Mouse (Mus musculus) liver, adult 2 months (tissue): ENCODE measurements around the gene Sprr2a1.
"Not testable (repeated sequence)": the region's sequence is repeated elsewhere in the genome, so short reads cannot be mapped to it uniquely, and the experiment has no call there.

Source experiments
- CTCF ChIP-seq: fragments of 200-500 bp; IDR thresholded peaks from 2 replicates; pipeline ENCODE4 v1.5.1; 2011; ENCODE audit warnings: low read depth, low read length, control low read depth
- POLR2A ChIP-seq: fragments of 200-500 bp; IDR thresholded peaks from 2 replicates; pipeline ENCODE4 v1.6.1; 2011; ENCODE audit warnings: low read length, control low read depth; ENCODE audit not compliant: insufficient read depth; ENCODE audit errors: extremely low read depth

GRCm38 (mm10) chr3:92253860-92254259 is 38.3 kb downstream of the Sprr2a1 start:
- TF ChIP-seq POLR2A, CTCF: not testable (repeated sequence)
